Mouse (Mus musculus) liver, postnatal 0 days (tissue): ENCODE data around the gene Hs3st6.

ENCODE experiments used
- CTCF ChIP-seq: sonication (generic); IDR thresholded peaks from 2 replicates; pipeline ENCODE4 v1.5.1; 2016; ENCODE audit warnings: antibody characterized with exemption, low read depth
- EP300 ChIP-seq: IDR thresholded peaks from 2 replicates; pipeline ENCODE4 v1.6.1; 2016; ENCODE audit warnings: antibody characterized with exemption, low read depth, mild to moderate bottlenecking

GRCm38 (mm10) chr17:24738238-24738637 is 14.6 kb upstream of the Hs3st6 start:
- TF ChIP-seq CTCF (no peak), EP300 (no peak)
